Mouse (Mus musculus): ENCODE measurements around the gene Metrn.
"Not testable (repeated sequence)": the region's sequence is repeated elsewhere in the genome, so short reads cannot be mapped to it uniquely, and the experiment has no call there.

Metrn gene

DNA sequence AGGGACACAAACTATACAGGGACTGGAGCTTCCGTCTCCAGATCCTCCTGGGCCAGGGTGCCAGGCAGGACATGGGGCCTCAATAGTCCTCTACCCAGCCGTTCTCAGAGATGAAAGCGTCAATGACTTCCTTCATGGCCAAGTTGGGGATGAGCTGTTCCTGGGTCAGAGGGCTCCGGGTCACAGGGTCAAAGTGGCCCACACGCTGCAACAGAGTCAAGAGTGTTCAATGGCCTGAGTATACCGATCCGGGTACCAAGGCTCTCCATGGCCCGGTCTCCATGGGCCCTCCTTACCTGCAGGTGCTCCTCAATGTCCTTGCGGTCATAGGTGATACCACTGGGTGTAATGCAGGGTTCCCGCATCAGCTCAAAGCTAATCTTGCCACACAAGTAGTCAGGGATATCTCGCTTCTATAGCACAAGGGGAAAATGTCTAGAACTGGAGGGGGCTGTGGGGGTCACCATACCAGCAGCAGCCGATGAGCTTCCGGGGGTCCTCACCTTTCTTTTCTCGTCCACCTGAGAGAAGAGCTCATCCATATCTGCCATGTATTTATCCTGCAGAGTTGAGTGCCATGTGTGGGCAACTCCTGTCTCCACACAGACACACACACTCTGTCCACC is 34.0 kb upstream of the Metrn start:
- DNase-seq, result no peak

DNA sequence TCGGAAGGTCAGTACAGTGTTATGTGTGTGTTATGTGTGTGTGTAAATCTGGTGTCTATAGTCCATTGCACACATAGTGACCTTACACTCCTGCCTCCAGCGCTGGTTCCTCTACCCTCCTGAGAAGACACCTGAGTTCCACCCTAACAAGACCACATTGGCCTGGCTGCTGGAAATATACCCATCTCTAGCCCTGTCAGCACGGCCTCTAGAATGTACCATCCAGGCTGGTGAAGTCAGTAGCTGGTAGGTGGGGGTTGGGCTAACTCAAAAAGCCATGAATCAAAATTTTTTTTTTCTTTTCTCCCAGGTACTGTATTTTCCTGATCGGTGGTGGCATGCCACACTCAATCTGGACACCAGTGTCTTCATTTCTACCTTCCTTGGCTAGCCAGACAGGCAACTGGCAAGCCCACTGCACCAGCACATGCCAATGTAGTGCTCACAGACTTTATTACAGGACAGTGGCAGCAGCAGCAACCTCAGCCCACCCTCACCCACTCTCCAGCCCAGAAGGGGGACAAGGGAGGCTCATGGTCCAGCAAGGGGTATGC is 33.3 kb upstream of the Metrn start:
- DNase-seq, result no peak

DNA sequence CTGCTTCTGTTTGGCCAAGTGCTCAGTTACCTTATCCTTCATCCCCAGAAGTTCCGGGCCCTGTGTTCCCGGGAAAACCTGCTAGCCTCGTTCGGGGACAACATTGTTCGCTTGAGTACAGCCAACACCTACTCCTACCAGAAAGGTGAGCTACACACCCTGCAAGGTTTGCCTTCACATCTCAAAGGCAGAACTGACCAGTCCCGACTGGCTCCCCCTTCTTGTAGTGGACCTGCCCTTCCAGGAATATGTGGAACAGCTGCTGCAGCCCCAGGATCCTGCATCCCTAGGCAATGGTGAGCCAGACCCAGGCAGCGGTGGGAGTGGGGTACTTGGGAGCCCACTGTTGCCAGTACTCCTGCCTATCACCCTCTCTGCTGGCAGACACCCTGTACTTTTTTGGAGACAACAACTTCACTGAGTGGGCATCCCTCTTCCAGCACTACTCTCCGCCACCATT is 32.7 kb upstream of the Metrn start:
- no peak for DNase-seq

DNA sequence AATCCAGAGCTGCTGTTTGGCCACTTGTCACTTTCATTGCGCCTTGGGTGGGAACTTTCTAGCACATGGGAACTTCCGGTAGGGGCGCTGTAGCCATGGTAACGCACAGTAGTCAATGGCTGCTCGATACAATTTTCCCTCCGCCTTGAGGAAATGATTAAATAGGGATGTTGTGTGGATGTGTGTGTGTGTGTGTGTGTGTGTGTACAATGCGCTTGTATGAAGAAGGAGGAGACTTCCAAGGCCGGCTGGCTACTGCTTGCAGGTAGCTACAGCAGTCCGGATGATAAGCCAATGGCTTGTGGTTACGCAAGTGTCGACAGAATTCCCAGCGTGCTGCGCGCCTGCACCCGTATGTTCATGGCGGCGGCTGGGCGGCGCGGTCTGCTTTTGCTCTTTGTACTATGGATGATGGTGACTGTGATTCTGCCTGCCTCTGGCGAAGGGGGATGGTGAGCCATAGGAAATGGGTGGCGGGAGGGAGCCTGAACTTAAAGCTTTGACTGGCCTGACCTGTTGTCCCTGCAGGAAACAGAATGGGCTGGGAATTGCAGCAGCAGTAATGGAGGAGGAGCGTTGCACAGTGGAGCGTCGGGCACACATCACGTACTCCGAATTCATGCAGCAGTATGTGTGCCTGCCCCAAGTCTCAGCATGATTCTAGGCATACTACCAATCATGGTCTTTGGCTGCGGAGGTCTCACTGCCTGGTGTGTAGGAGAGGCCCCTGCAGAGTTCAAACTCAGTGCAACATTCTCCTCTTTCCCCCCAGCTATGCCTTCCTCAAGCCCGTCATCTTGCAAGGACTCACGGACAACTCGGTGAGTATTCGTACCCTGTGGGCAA is 32.0 kb upstream of the Metrn start, which contains the start of gene Jmjd8:
Gene Jmjd8 (plus strand): TSS at position 156 of the 846 bp plus-strand sequence.
- DNase-seq, result peak; percentile 82

- DNase-seq, result no peak
Measured at GRCm38 (mm10) chr17:25828223-25828594, 31.3 kb upstream of the Metrn start.

DNA sequence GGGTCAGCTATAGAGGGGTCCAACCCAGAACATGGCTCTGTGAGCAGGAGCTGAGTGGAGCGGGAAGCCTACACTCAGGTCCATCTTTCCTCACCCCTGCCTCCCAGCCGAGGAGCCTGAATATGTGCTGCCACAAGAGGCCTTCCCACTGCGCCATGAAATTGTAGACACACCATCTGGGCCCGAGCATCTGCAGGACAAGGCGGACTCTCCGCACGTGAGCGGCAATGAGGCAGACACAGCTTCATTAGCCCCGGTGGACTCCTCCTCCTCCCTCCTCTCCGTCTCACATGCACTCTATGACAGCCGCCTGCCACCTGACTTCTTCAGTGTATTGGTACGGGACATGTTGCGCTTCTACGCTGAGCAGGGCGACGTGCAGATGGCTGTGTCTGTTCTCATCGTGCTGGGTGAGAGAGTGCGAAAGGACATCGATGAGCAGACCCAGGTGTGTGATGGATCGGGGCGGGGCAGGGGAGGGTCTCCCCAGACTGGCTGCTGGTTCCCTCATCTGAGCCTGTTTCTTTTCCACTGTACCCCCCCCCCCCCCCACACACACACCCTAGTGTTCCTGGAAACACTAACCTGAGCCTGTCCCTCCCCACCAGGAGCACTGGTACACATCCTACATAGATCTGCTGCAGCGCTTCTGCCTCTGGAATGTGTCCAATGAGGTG is 30.7 kb upstream of the Metrn start:
- DNase-seq, result no peak

GRCm38 (mm10) chr17:25827011-25827410 is 30.1 kb upstream of the Metrn start:
- DNase-seq, result no peak

GRCm38 (mm10) chr17:25825984-25826570 is 29.1 kb upstream of the Metrn start:
- DNase-seq, result no peak

GRCm38 (mm10) chr17:25825311-25825710 is 28.4 kb upstream of the Metrn start:
- DNase-seq, result no peak

- DNase-seq, result peak; percentile 51
Measured at GRCm38 (mm10) chr17:25824362-25825142, 27.6 kb upstream of the Metrn start.

GRCm38 (mm10) chr17:25823452-25823851 is 26.5 kb upstream of the Metrn start, which contains the start of gene Wdr24:
Gene Wdr24, plus strand, starts transcription at chr17:25823627.
- peak; percentile 72 for DNase-seq

DNA sequence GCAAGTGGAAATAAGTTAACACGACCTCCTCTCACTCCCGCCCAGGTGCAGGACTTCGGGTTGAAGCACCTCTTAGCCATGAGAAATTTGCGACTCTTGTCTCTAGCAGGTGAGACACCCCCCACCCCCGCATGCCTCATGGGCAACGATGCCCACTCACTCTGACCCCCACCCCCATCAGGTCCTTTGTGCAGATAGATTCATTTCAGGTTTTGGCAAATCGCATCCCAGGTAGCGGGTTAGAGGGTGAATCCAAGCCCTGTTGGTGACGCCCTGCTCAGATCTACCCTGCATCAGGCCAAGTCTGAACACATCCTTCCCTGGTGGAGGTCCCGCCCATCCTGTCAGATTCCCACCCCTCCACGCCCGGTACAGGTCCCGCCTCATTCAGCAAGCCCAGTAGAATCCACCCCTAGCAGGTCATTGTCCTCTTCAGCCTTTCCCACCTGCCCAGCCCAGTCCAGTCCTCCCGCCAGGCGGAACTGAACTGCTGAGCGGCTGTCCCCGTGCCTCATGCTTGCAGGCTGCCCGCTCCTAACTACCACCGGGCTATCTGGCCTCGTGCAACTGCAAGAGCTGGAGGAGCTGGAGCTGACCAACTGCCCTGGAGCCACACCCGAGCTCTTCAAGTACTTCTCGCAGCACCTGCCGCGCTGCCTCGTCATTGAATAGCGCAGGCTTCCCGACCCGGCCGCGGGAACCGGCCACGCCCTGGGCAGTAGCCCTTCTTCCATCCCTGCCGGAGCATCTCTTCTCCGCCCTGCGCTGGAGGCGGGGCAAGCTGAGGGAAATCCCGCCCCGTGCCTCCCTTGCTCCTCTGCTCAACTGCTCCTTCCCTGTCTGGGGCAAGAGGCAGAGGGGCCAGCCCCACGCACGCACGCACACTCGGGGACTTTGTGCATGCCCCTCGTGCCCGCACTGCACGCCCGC is 22.2 kb upstream of the Metrn start:
- DNase-seq, result peak; percentile 60

GRCm38 (mm10) chr17:25817662-25818061 is 20.7 kb upstream of the Metrn start:
- no peak for DNase-seq

DNA sequence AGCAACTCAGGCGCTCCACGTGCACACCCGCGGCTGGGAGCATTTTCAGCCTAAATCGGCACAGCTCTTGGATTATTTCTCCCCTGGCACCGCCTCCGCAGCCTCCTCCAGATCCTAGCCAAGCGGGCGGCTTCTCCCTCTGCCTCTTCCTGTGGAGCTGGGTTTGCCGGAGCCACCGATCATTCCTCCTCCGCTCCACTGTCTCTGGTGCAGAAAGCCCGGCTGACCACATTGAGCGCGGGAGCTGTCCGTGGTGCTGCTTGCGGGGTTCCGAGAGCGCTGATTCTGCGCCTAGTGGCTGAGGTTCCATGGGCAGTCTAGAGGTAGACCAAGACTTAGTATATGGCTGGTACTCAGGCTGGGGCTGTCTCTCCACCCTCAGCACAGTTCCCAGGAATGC is 16.5 kb upstream of the Metrn start:
- peak; percentile 80 for DNase-seq

DNA sequence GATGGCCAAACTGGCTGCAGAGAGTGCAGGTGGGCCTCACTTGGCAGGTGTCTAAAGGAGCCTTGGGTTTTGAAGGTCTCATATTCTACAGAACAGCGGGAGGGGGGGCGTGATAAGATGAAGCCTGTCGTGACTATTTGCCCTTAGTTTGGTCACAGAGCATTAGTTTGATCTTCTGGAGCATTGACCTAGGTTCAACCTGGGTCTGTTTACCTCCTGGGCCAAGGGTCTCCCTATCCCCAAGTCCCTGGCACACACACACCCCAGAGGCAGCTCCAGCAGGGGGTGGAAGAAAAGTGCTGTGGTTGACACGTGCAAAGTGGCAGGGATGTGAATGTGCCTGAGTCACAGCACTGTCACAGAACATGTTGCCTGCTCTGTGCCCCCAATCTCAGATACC is 14.0 kb upstream of the Metrn start:
- DNase-seq, result no peak

DNA sequence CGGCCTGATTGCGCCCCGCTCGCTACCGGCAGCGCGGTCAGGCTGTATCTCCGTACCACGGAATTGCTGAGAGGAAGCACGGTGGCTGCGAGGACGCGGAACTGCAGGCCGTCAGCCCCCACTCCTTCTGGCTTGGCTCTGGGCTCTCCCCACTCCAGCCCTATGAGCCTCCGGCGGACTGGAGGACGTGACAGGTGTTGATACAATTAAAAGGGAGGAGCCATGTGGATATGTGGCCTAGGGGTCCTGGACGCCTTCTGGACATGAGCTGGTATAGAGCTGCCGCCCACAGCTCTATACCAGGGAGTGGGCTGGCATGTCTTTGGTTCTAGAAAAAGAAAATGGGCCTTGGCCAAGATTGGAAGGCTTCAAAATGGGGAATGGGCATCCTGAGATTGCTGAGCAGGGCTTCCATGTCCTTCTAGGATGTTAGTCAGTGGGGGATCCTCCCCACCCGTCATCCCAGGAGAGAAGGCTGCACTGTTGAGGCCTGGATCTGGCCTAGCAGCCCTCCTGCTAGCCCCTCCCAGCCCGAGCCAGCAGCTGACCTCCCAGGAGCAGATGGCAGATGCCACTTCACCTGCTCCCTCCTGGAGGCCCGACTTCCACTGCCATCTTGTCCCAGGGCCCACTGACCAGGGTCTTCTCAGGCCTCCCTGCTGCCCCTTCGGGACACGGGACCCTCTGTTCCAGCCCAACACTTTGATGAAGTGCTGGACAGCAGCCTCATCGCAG is 12.8 kb upstream of the Metrn start:
- DNase-seq, result no peak

DNA sequence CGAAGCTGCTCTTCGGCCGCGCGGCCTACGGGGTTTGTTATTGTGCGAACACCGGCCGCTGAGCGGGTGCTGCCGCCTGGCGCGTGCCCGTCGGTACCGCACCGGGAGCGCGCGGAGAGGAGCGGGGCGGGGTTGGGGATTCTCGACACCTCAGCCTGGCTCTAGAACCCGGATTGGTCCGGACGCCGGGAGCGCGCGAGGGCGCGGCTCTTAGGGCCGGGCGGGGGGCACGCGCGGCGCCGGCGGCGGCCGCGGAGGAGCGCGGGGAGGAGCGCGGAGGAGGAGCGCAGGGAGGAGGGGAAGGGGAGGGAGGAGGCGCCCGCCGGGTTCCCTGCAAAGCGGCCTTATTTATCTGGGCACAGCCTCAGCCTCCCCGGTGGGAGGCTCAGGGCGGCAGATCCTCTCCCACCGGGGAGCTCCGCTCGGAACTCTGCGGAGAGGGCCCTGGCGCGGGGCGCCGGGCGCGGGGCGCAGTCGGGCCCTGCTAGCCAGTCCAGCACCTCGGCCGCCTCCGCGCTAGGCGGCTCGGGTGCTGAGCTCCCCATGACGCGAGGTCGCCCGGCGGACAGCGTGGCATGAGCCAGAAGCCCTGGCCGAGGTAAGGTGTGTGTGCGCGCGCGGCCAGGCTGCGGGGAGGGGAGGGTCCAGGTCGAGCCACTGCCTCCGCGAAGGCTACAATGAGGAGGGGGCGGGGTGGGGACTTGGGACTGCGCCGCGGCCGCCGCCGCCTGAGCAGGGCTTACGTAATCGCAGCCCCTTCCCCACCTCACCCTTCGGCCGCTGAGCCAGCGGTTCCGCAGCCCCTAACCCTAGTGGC is 12.1 kb upstream of the Metrn start, which contains the start of gene Fbxl16:
Gene Fbxl16 (plus strand): TSS at position 297 of the 817 bp plus-strand sequence.
- DNase-seq, result peak; percentile 57

- no peak for DNase-seq
Measured at GRCm38 (mm10) chr17:25808028-25808427, 11.1 kb upstream of the Metrn start.

DNA sequence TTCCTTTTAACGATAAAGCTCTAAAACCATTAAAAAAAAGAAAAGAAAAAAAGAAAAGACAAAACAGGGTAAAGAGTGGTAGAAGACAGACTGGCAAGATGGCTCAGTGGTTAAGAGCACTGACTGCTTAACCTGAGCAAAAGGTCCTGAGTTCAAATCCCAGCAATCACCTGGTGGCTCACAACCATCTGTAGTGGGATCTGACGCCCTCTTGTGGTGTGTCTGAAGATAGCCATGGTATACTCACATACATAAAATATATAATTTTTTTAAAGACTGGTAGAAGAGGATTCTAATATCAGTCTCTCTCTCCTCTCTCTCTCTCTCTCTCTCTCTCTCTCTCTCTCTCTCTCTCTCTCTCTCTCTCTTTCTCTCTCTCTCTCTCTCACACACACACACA is 10.5 kb upstream of the Metrn start:
- not testable (repeated sequence) for DNase-seq

All from liver (tissue).